Mouse (Mus musculus) intestine, postnatal 0 days (tissue): ENCODE data around the gene Ceacam18. TPM values are rescaled to one million over a fixed set of nuclear protein-coding genes. Genes with fewer than 3 reads are reported as not detected.

ENCODE experiments used
- ATAC-seq: fragments of 200-750 bp; cut with Nextera tagmentation; 2 replicates; pipeline ENCODE4 v1.8.0; 2017; ENCODE audit warnings: mild to moderate bottlenecking, moderate TSS enrichment, moderate library complexity
- H3K27ac ChIP-seq: fragments of 300-500 bp; sonication (generic); 2 replicates; pipeline ENCODE4 v1.5.1; 2014; ENCODE audit warnings: mild to moderate bottlenecking, low read depth, low read length, moderate library complexity
- H3K27me3 ChIP-seq: fragments of 300-500 bp; sonication (generic); replicated peaks from 2 replicates; pipeline ENCODE4 v1.6.1; 2014; ENCODE audit warnings: low read length, mixed read lengths; ENCODE audit not compliant: control insufficient read depth, insufficient read depth
- H3K36me3 ChIP-seq: fragments of 300-500 bp; sonication (generic); 2 replicates; pipeline ENCODE4 v1.6.1; 2014; ENCODE audit warnings: mild to moderate bottlenecking, moderate library complexity; ENCODE audit not compliant: control insufficient read depth, insufficient read depth
- H3K4me1 ChIP-seq: fragments of 300-500 bp; sonication (generic); replicated peaks from 2 replicates; pipeline ENCODE4 v1.6.1; 2014; ENCODE audit warnings: antibody characterized with exemption, low read length, mixed read lengths; ENCODE audit not compliant: control insufficient read depth, insufficient read depth
- H3K4me2 ChIP-seq: fragments of 300-500 bp; sonication (generic); replicated peaks from 2 replicates; pipeline ENCODE4 v1.6.1; 2014; ENCODE audit warnings: low read depth, mild to moderate bottlenecking, moderate library complexity
- H3K4me3 ChIP-seq: fragments of 300-500 bp; sonication (generic); 2 replicates; pipeline ENCODE4 v1.5.1; 2014; ENCODE audit warnings: low read depth, low read length
- H3K9ac ChIP-seq: fragments of 300-500 bp; sonication (generic); 2 replicates; pipeline ENCODE4 v1.6.1; 2014; ENCODE audit warnings: mild to moderate bottlenecking, low read depth, low read length
- H3K9me3 ChIP-seq: fragments of 300-500 bp; sonication (generic); 2 replicates; pipeline ENCODE4 v1.6.1; 2016; ENCODE audit warnings: mixed run types; ENCODE audit not compliant: control insufficient read depth
- CTCF ChIP-seq: sonication (generic); IDR thresholded peaks from 2 replicates; pipeline ENCODE4 v1.5.1; 2016; ENCODE audit warnings: low read depth, mild to moderate bottlenecking, control low read depth, antibody characterized with exemption, moderate library complexity
- WGBS: fragments of 180-500 bp; shearing (Covaris S2); extraction: QIAGEN DNeasy Blood & Tissue Kit; methylation state at CpG from one replicate; pipeline ENCODE4 v1.1.7; 2014; 5-methylcytosine and 5-hydroxymethylcytosine counted together
- polyA plus RNA-seq: library from polyadenylated mRNA; unstranded; fragments of >200 nt; fragmentation: Nextera tagmentation; extraction: Ambion mirVana; gene quantifications from 2 replicates; pipeline ENCODE4 v1.2.1, GENCODE M21; 2015

Gene Ceacam18
- polyA plus RNA-seq, 1 experiment from 2014 or later: 68.3 TPM

DNA sequence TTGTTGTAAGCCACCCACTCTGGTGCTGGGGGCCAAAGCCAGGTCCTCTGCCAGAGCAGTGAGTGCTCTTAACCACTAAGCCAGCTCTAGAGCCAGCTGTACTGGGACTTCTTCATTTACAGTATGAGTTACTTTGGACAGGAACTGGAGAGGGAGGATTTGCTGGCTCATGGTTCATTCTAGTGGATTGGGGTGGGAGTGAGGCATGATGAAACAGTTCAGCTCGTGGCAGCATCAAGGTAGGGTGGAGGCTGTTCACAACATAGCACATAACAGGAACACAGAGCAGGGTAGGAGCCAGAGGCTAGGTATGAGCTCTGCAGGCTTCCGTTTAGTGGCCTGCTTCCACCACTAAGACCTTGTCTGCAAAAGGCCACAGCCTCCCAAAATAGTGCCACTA, 1.7 kb downstream of the Ceacam18 start:
- ATAC-seq: no peak
- Histone ChIP-seq H3K9ac (no peak overlapping the region), H3K4me2 (peak overlapping the region; percentile 32), H3K27me3 (no peaks in the 10 kb centered on the region), H3K36me3 (no peaks in the 10 kb centered on the region), H3K4me3 (no peak overlapping the region), H3K27ac (no peak overlapping the region), H3K9me3 (no peaks in the 10 kb centered on the region), H3K4me1 (peaks cover 6% of the 10 kb centered on the region; the same call in 1 of the 2 replicates)
- 45% methylated on average over 2 of the region's 2 CpGs for WGBS
- no peak for TF ChIP-seq CTCF

DNA sequence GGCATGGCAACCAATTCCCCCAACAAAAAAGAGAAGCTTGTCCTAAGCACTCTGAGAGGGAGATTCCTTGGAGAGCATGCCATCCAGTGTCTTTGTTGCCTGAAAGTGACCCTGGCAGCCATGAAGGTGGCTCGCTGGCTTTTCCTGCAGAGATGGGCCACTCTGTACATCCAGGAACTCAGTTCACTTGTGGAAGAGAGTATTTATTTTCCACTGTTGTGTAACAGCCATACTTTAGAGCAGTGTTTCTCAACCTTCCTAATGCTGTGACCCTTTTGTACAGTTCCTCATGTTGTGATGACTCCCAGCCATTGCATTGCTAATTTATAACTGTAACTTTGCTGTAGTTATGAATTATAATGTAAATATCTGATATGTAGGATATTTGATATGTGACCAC, 2.6 kb downstream of the Ceacam18 start:
- Histone ChIP-seq H3K4me1 (peaks cover 6% of the 10 kb centered on the region; the same call in 1 of the 2 replicates), H3K4me2 (no peak overlapping the region), H3K9ac (no peak overlapping the region), H3K9me3 (no peaks in the 10 kb centered on the region), H3K27ac (no peak overlapping the region), H3K27me3 (no peaks in the 10 kb centered on the region), H3K36me3 (no peaks in the 10 kb centered on the region), H3K4me3 (no peak overlapping the region)
- no peak for ATAC-seq
- 80% methylated on average over 1 of the region's 1 CpGs for WGBS
- no peak for TF ChIP-seq CTCF

DNA sequence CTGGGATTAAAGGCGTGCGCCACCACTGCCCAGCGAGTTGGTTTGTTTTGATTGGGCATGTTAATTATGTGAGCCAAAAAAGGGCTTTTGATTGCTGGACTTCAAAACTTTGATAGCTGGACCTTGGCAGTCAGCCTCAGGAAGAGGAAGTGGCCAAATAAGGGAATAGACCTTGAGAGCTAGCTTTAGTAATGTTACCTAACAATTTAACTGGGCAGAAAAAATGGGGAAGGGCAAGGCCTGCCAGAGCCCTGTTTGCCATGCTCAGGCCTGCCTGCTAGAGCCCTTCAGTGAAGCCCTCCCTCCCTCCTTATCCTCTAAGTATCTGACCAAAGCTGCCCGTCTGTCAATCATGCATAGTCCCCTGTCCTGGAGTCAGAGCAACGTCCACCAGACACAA, 8.1 kb downstream of the Ceacam18 start:
- no peak for ATAC-seq
- no peaks in the 10 kb centered on the region for H3K4me1 ChIP-seq
- 81% methylated on average over 5 of the region's 5 CpGs for WGBS

DNA sequence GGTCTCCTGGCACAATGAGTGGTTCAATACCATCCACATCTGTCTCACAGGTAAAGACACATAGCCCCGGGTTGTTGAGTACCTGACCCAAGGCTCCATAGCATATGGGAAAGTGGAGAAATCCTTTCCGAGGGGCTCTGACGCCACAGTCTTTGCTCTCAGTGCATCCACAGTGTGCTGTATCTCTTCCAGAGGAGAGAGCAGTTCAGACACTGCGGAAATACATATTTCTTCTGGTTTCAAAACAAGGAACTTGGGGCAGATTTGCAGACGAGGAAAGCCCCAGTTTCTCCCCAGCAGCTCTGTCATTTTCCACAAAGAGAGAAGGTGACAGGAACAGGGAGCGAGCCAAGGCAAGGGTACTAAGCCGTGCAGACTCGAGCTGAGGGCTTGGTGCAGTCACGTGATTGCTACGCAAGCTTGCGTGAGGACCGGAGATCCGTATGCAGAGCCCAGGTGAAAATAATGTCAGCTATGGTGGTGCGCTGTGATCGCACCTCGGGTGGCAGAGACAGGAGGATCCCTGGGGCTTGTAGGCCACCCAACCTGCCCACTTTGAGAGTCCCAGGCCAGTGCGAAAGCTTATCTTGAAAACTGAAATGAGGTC, 8.6 kb downstream of the Ceacam18 start:
- Histone ChIP-seq H3K4me1 (no peaks in the 10 kb centered on the region), H3K4me3 (no peak overlapping the region), H3K36me3 (no peaks in the 10 kb centered on the region), H3K9me3 (no peaks in the 10 kb centered on the region), H3K27ac (no peak overlapping the region), H3K9ac (no peak overlapping the region), H3K27me3 (no peaks in the 10 kb centered on the region), H3K4me2 (no peak overlapping the region)
- WGBS: 83% methylated on average over 17 of the region's 17 CpGs
- no peak for ATAC-seq
- TF ChIP-seq CTCF: no peak

More for the DNA sequence above, 8.1 kb downstream of the Ceacam18 start:
- Histone ChIP-seq H3K9me3 (no peaks in the 10 kb centered on the region), H3K4me2 (no peak overlapping the region), H3K27ac (no peak overlapping the region), H3K27me3 (no peaks in the 10 kb centered on the region), H3K36me3 (no peaks in the 10 kb centered on the region), H3K4me3 (no peak overlapping the region), H3K9ac (no peak overlapping the region)
- no peak for TF ChIP-seq CTCF

DNA sequence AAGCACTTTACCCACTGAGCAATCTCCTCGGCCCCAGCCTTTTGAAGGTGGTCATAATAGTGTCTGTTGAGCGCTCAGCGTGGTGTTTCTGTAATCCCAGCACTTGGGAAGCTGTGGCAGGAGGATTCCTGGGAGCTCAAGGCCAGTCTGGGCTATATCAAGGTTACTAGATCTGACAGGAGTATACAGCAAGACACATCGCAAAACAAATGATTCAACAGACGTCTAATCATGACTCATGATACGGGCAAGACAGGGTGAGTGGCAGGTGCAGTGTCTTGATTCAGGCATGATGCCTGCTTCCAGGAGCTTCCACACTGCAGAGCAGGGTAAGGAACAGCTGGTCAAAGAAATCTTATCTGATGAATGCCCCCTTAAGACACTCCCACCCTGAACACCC, 18.2 kb downstream of the Ceacam18 start:
- no peak overlapping the region for H3K4me2 ChIP-seq
- 87% methylated on average over 6 of the region's 6 CpGs for WGBS
- H3K27me3 ChIP-seq: no peaks in the 10 kb centered on the region
- no peak for ATAC-seq
- no peaks in the 10 kb centered on the region for H3K9me3 ChIP-seq
- TF ChIP-seq CTCF: no peak
- H3K27ac ChIP-seq: no peak overlapping the region
- no peaks in the 10 kb centered on the region for H3K36me3 ChIP-seq
- no peaks in the 10 kb centered on the region for H3K4me1 ChIP-seq
- H3K9ac ChIP-seq: no peak overlapping the region
- no peak overlapping the region for H3K4me3 ChIP-seq

DNA sequence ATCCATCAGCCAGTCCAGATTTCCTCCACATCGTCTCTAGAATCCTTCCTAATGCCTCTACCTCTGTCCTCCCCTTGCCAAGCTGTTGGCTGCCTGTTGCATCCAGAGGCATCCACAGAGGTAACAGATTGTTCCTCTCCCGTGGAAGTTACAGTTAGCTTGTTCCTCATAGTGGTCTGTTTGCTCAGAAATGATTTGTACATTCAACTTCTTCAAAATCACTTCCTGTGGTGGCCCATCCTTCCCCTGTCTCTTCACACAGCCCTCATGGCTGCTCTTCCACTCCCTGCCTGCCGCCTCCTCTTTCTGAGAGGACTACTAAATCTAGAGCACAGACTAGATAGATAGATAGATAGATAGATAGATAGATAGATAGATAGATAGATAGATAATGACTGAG, 20.0 kb downstream of the Ceacam18 start:
- no peak for TF ChIP-seq CTCF
- WGBS: 69% methylated on average over 3 of the region's 3 CpGs
- no peak for ATAC-seq
- Histone ChIP-seq H3K4me2 (no peak overlapping the region), H3K36me3 (no peaks in the 10 kb centered on the region), H3K9me3 (no peaks in the 10 kb centered on the region), H3K4me3 (no peak overlapping the region), H3K27me3 (no peaks in the 10 kb centered on the region), H3K27ac (no peak overlapping the region), H3K4me1 (no peaks in the 10 kb centered on the region), H3K9ac (no peak overlapping the region)

DNA sequence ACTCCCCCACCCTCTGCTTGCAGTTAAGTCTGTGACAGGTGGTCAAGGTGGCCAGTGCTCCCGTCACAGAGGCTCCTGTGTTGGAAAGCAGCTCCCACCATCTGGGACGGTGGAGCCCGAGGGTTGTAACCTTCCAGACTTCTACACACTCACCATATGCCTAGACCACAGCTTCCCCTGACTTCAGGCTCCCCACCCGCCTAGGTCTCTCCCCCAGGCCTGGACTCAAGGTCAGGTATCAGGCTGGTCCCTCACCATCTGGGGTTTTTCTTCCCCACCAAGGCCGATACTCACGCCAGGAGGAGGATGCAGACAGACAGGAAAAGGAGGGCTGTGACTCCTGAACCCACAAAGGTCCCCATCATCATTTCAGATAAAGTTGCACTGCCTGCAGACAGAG, 21.7 kb downstream of the Ceacam18 start:
- Histone ChIP-seq H3K9ac (no peak overlapping the region), H3K36me3 (no peaks in the 10 kb centered on the region), H3K4me1 (no peaks in the 10 kb centered on the region), H3K4me2 (no peak overlapping the region), H3K27ac (no peak overlapping the region), H3K4me3 (no peak overlapping the region), H3K9me3 (no peaks in the 10 kb centered on the region), H3K27me3 (no peaks in the 10 kb centered on the region)
- no peak for ATAC-seq
- 71% methylated on average over 6 of the region's 6 CpGs for WGBS
- TF ChIP-seq CTCF: no peak
